Mouse (Mus musculus) lung, adult 2 months (tissue): ENCODE results near the gene Tex264. TPM values are rescaled to one million over a fixed set of nuclear protein-coding genes. Genes with fewer than 3 reads are reported as not detected.

ENCODE experiments used
- DNase-seq: peaks from one replicate; pipeline ENCODE4 v3.0.0; 2022
- H3K4me1 ChIP-seq: fragments of 200-500 bp; 2 replicates; pipeline ENCODE4 v1.6.1; 2011; ENCODE audit warnings: low read length; ENCODE audit not compliant: control insufficient read depth, insufficient read depth
- H3K4me3 ChIP-seq: fragments of 200-500 bp; replicated peaks from 2 replicates; pipeline ENCODE3; 2011; ENCODE audit warnings: low read depth, mild to moderate bottlenecking, control low read depth, low read length; ENCODE audit errors: extremely low read depth
- CTCF ChIP-seq: fragments of 200-500 bp; IDR thresholded peaks from 2 replicates; pipeline ENCODE4 v1.5.1; 2011; ENCODE audit warnings: mild to moderate bottlenecking, low read length, control low read depth; ENCODE audit not compliant: insufficient read depth
- POLR2A ChIP-seq: fragments of 200-500 bp; IDR thresholded peaks from 2 replicates; pipeline ENCODE4 v1.6.1; 2011; ENCODE audit warnings: low read depth, mild to moderate bottlenecking, control low read depth, low read length, borderline replicate concordance; ENCODE audit errors: extremely low read depth
- WGBS: fragments of 180-500 bp; shearing (Covaris S2); methylation state at CpG from one replicate; pipeline ENCODE4 v1.1.7; 2018; 5-methylcytosine and 5-hydroxymethylcytosine counted together
- polyA plus RNA-seq: library from polyadenylated mRNA; depleted of rRNA; stranded (reverse); fragments of >200 nt; gene quantifications from 2 replicates; pipeline ENCODE4 v1.2.3, GENCODE M21; 2012; rRNA removed

The Tex264 gene
- polyA plus RNA-seq = 103 and 108 TPM in 2 replicates

DNA sequence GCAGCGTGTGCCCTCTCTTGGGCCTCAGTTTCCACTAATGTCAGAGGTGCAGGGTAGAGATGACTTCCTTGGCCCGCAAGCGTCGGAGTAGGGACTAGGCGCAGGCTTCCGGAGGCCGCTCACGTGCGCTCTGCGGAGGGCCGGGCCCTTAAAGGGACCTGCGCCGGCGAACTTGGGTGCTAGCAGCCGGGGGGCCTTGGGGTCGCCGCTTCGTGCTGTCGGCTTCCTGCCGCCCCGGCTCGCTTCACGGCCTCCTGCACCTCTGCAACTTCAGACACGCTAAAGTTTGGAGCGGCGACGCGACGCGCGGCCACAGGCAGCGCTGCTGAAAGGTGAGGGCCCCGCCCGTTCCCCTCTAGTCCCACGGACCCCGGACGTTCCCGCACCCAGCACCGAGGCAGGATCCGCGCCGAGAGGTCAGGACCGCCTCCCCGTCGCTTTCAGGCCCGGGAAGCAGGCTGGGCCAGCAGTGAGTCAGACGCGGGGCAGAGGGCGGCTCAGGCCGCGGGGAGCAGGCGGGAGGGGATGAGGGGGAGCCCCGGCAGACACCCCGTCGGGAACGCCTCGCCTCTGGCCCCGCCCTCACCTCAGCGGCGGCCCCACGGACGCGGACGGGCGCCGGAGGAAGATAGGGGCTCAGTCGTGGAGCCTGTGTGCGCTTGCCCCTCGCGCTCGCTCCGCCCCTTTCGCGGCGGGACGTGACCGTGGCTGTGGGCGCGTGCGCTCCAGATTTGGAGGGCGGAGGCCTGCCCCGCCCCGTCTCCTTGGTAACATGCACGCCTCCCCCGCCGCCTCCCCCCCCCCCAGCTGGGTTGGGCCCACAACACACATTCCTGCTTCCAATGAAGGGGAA is at the start of gene Tex264:
Gene Tex264 (minus strand): TSS at position 679 of the 853 bp plus-strand sequence.
- H3K4me1 ChIP-seq = peaks cover 7% of the 10 kb centered on the region
- TF ChIP-seq POLR2A = peak; percentile 45; the same call in 1 of the 2 replicates
- TF ChIP-seq CTCF = no peak
- H3K4me3 ChIP-seq = peak within 1 kb of the TSS; percentile 81
- WGBS = under 1% methylated on average over 84 of the region's 86 CpGs
- DNase-seq = peak; percentile 83

DNA sequence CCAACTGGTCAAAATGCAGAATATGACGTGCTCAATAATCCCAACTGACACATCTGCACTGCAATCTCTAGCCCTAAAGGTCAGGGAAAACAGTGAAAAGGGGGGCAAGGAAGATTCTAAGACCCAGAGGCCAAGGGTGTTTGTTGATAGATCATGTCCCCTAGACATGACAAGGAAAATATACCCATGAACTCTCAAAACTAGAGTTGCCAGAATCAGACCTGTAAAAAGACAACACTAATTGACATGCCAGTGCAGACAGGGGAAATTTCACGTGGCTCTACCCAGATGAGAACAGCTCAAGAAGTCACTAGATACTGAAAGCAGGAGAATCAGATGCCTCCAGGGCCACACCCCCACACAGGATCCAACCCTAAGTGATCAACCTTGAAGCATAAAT is 48.0 kb upstream of the Tex264 start:
- 81% methylated on average over 2 of the region's 2 CpGs for WGBS
- Histone ChIP-seq H3K4me1 (no peaks in the 10 kb centered on the region), H3K4me3 (no peak overlapping the region)
- TF ChIP-seq CTCF (no peak), POLR2A (no peak)
- DNase-seq = no peak

GRCm38 (mm10) chr9:106729416-106729815 is 43.7 kb upstream of the Tex264 start:
- TF ChIP-seq POLR2A (no peak), CTCF (no peak)
- WGBS = 86% methylated on average over 2 of the region's 2 CpGs
- DNase-seq = no peak
- H3K4me3 ChIP-seq = no peak overlapping the region
- no peaks in the 10 kb centered on the region for H3K4me1 ChIP-seq

GRCm38 (mm10) chr9:106726891-106727290 is 41.2 kb upstream of the Tex264 start:
- Histone ChIP-seq H3K4me1 (no peaks in the 10 kb centered on the region), H3K4me3 (no peak overlapping the region)
- WGBS = 84% methylated on average over 1 of the region's 1 CpGs
- no peak for DNase-seq
- TF ChIP-seq CTCF (no peak), POLR2A (no peak)

DNA sequence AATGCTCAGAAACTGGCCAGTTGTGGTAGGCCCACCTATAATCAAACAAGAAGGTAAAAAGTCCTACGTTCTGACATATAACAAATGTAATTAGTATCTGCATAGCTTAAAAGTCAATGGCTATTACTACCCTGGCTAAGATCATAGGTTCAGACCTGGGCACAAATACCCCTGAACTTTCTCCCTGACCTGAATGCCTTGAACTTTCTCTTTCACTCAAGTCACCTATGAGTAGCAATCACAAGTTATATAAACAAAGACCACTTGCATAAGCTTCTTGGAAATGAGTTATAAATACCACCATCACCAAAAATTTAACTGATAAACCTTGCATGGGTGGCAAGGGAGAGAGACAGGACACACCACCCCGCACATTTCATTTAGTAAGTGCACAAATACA is 39.7 kb upstream of the Tex264 start:
- Histone ChIP-seq H3K4me1 (no peaks in the 10 kb centered on the region), H3K4me3 (no peak overlapping the region)
- no peak for DNase-seq
- WGBS = 93% methylated on average over 2 of the region's 2 CpGs
- no peak for TF ChIP-seq CTCF
- TF ChIP-seq POLR2A = no peak

- 85% methylated on average over 1 of the region's 1 CpGs for WGBS
These were observed 39.1 kb upstream of the Tex264 start for GRCm38 (mm10) chr9:106724864-106725263.

GRCm38 (mm10) chr9:106716729-106717128 is 31.0 kb upstream of the Tex264 start:
- Histone ChIP-seq H3K4me3 (no peak overlapping the region), H3K4me1 (no peaks in the 10 kb centered on the region)
- 90% methylated on average over 4 of the region's 4 CpGs for WGBS
- DNase-seq = no peak
- TF ChIP-seq CTCF (no peak), POLR2A (no peak)

More at GRCm38 (mm10) chr9:106724864-106725263, 39.1 kb upstream of the Tex264 start:
- Histone ChIP-seq H3K4me1 (no peaks in the 10 kb centered on the region), H3K4me3 (no peak overlapping the region)
- no peak for DNase-seq
- no peak for TF ChIP-seq POLR2A
- no peak for TF ChIP-seq CTCF

GRCm38 (mm10) chr9:106716232-106716631 is 30.5 kb upstream of the Tex264 start:
- no peak for DNase-seq
- Histone ChIP-seq H3K4me3 (no peak overlapping the region), H3K4me1 (no peaks in the 10 kb centered on the region)
- TF ChIP-seq CTCF (no peak), POLR2A (no peak)
- 91% methylated on average over 2 of the region's 2 CpGs for WGBS

- 97% methylated on average over 2 of the region's 2 CpGs for WGBS
- H3K4me3 ChIP-seq = no peak overlapping the region
- no peaks in the 10 kb centered on the region for H3K4me1 ChIP-seq
- TF ChIP-seq POLR2A (no peak), CTCF (no peak)
- no peak for DNase-seq
These were observed 26.7 kb upstream of the Tex264 start for GRCm38 (mm10) chr9:106712470-106712869.

GRCm38 (mm10) chr9:106692973-106693481 is 7.3 kb upstream of the Tex264 start:
- no peak for DNase-seq
- Histone ChIP-seq H3K4me3 (no peak overlapping the region), H3K4me1 (no peaks in the 10 kb centered on the region)
- WGBS = 90% methylated on average over 11 of the region's 11 CpGs
- TF ChIP-seq POLR2A (no peak), CTCF (no peak)
